Mouse (Mus musculus) C2C12 (cell line): Measurements from ENCODE around the gene Hmgn5.

Source experiments
- CEBPB ChIP-seq: IDR thresholded peaks from one replicate; pipeline ENCODE4 v1.6.1; 2011; ENCODE audit warnings: low read depth, mild to moderate bottlenecking, control low read depth, moderate library complexity
- CTCF ChIP-seq: IDR thresholded peaks from one replicate; pipeline ENCODE4 v1.5.1; 2011; ENCODE audit not compliant: control insufficient read depth, insufficient read depth, insufficient read length
- MAX ChIP-seq: IDR thresholded peaks from one replicate; pipeline ENCODE4 v1.6.1; 2011; ENCODE audit warnings: mild to moderate bottlenecking, control low read depth
- MYOD1 ChIP-seq: IDR thresholded peaks from one replicate; pipeline ENCODE4 v1.6.1; 2011; ENCODE audit warnings: low read depth; ENCODE audit not compliant: control insufficient read depth, insufficient read length
- MYOG ChIP-seq: IDR thresholded peaks from one replicate; pipeline ENCODE4 v1.6.1; 2011; ENCODE audit not compliant: control insufficient read depth, insufficient read length; ENCODE audit errors: extremely low read depth
- USF1 ChIP-seq: IDR thresholded peaks from one replicate; pipeline ENCODE4 v1.6.1; 2011; ENCODE audit warnings: low read depth, mild to moderate bottlenecking, control low read depth, moderate library complexity

- TF ChIP-seq CTCF (no peak), CEBPB (no peak), USF1 (no peak), MAX (no peak), MYOD1 (no peak), MYOG (no peak)
These were observed 7.7 kb upstream of the Hmgn5 start for GRCm38 (mm10) chrX:109020858-109021257.
